Mouse (Mus musculus) cerebellum, adult 11-12 months (tissue): Measurements from ENCODE around the gene Cars.
"Not testable (repeated sequence)": the region's sequence is repeated elsewhere in the genome, so short reads cannot be mapped to it uniquely, and the experiment has no call there.

Source experiments
- DNase-seq: peaks from one replicate; pipeline ENCODE4 v3.0.0; 2022

Cars gene

GRCm38 (mm10) chr7:143583956-143584355, 15.9 kb downstream of the Cars start:
- DNase-seq: no peak

- no peak for DNase-seq
Observed at GRCm38 (mm10) chr7:143583025-143583424, 16.9 kb downstream of the Cars start.

GRCm38 (mm10) chr7:143575751-143576150, 24.1 kb downstream of the Cars start:
- DNase-seq: no peak

GRCm38 (mm10) chr7:143565648-143566039, 34.2 kb downstream of the Cars start:
- DNase-seq: no peak

- DNase-seq: no peak
Observed at GRCm38 (mm10) chr7:143565015-143565647, 34.8 kb downstream of the Cars start.

GRCm38 (mm10) chr7:143563787-143564186, 36.1 kb downstream of the Cars start:
- no peak for DNase-seq

GRCm38 (mm10) chr7:143557616-143558015, 42.3 kb downstream of the Cars start:
- DNase-seq: no peak

- DNase-seq: peak; percentile 36
Observed at GRCm38 (mm10) chr7:143556964-143557610, 42.8 kb downstream of the Cars start.

- no peak for DNase-seq
Observed at GRCm38 (mm10) chr7:143549588-143550220, 50.2 kb downstream of the Cars start.

GRCm38 (mm10) chr7:143548976-143549457, 50.9 kb downstream of the Cars start, which contains the start of gene Nap1l4:
TSS of gene Nap1l4 (minus strand) at chr7:143549106.
- DNase-seq: peak; percentile 99

GRCm38 (mm10) chr7:143548231-143548961, 51.5 kb downstream of the Cars start:
- DNase-seq: no peak

GRCm38 (mm10) chr7:143546554-143546953, 53.3 kb downstream of the Cars start:
- no peak for DNase-seq

- no peak for DNase-seq
Observed at GRCm38 (mm10) chr7:143544368-143544767, 55.5 kb downstream of the Cars start.

- DNase-seq: no peak
Observed at GRCm38 (mm10) chr7:143538671-143539070, 61.2 kb downstream of the Cars start.

GRCm38 (mm10) chr7:143538229-143538628, 61.7 kb downstream of the Cars start:
- not testable (repeated sequence) for DNase-seq

GRCm38 (mm10) chr7:143536251-143536650, 63.6 kb downstream of the Cars start:
- no peak for DNase-seq

- no peak for DNase-seq
Observed at GRCm38 (mm10) chr7:143533284-143533683, 66.6 kb downstream of the Cars start.

- no peak for DNase-seq
Observed at GRCm38 (mm10) chr7:143532410-143532809, 67.5 kb downstream of the Cars start.

GRCm38 (mm10) chr7:143519333-143519732, 80.6 kb downstream of the Cars start:
- DNase-seq: no peak

- no peak for DNase-seq
Observed at GRCm38 (mm10) chr7:143514416-143514768, 85.5 kb downstream of the Cars start.

GRCm38 (mm10) chr7:143513763-143514415, 86.0 kb downstream of the Cars start:
- DNase-seq: no peak

GRCm38 (mm10) chr7:143511335-143511712, 88.6 kb downstream of the Cars start:
- DNase-seq: no peak
